Mouse (Mus musculus): Measurements from ENCODE around the gene Lypd6b.

DNA sequence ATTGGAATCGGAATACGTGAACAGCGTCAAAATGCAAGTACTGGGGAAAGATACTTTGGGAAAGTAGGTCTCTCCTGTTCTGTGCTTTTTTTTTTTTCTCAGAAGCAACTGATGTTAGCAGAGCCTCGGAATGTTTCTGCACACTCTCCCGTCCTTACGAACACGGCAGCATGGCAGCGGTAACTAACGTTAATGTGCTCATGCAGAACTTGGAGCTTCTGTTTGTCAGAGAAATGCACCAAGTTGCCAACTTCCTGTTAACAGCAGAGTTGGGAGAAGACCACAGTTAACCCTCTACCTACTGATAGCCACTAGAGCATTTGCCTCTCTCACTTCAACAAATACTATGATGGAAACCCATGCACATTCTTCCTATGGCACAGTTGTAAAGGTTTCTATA, 93.0 kb downstream of the Lypd6b start:
- TF ChIP-seq POLR2A (IDR thresholded peaks at IDR 0.05; ENCODE audit: insufficient read depth, low read length) (no peak), CTCF (IDR thresholded peaks at IDR 0.05; ENCODE audit: low read depth, low read length) (no peak)

Data from ES-Bruce4 (cell line).